Mouse (Mus musculus) heart, adult 11 months (tissue): ENCODE measurements at regions not wholly inside any gene's neighbourhood (a gene's known extent, or its start where the extent isn't known, plus 50 kb on each side); places are given as distances from the start of the nearest gene placed in this dataset.

Source experiments
- DNase-seq: peaks from one replicate; pipeline ENCODE4 v3.0.0; 2022

DNA sequence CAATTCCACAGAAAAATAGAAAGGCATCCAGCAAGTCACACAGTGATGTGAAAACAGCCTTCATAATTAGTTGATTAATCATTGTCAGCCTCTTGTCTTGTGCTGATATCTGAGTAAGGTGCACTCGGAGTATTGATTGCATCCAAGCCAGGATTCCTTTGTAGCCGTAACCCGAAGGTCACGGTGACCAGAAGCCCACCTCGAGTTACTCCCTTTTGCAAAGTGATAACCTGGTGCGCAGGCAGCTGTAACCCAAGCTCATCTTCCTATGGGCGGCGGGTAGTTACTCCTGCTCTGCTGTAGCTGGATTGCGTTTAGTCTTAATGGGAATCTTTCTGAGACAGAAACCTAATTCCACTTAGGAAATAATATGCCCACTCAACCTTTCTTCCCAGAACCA lies 107.0 kb downstream of the Qrsl1 start:
- peak; percentile 68 for DNase-seq

GRCm38 (mm10) chr10:43800077-43800476 lies 101.5 kb downstream of the Qrsl1 start:
- peak; percentile 2 for DNase-seq

DNA sequence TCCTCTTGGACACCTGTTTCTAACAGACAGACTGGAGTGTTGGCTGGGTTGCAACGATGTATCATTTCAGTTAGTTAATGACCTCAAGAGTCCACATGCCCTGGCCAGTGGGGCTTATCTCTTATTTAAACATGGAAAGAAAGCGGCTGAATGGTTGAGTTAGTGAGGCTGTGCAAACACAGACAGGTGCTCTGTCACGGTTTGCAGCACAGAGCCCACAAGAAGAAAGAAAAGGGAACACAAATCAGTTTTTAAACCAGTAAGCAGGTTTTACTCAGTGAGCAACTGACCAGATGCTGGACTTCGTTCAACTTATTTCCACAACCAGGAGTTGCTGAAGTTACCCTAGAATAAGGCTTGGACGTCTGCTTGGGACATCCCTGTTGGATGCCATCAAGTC lies 86.3 kb downstream of the Qrsl1 start:
- peak; percentile 66 for DNase-seq

DNA sequence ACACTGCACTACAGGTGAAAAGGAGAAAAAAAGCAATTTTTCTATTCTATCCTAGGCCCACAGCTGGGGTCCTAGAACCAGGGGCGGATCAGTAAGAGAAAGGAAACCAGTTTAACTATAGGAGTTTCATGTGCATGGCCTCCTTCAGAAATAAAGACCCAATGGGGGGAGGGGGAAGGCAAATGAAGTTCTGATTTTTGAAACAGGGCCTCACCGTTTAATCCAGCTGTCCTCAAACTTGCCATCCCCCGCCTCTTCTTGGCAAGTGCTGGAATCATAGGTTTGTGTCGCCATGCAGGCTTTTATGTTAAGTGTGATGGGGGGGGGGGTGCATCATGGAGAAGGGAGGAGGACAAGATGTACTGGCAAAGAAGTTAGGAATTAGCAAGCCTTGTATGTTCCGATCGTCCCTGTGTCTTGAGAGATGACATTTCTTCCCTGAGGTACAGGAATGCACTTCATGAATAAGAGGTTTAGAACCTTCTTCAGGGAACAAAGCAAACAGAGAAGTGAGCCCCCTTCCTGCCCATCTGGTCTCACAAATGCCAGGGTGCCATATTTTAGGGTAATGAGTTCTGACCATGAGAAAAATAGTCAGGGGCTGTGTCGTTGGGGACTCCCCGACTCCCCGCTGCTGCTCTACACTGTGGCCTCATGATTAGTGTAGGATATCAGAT lies 83.9 kb downstream of the Qrsl1 start:
- DNase-seq: peak; percentile 40

DNA sequence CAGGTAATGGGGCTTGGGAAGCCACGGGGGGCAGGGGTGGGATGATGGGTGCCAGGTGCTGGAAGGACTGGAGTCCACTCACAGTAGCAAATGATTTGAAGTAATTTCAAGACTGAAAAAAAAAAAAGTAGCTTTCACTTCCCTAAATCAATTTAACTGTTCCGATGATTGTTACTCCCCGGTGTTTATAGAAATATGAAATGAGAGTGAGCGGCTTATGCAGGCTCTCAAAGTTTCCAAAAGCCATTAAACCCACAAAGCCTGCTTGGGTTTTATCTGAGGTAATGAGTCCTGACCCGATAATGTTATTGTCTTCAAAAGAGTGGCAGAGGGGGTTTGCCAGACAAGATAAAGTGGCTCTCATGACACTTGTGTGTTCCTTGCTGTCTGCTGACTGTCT lies 82.9 kb downstream of the Qrsl1 start:
- DNase-seq: no peak

- DNase-seq: no peak
Observed at GRCm38 (mm10) chr10:43819434-43819833, 82.1 kb downstream of the Qrsl1 start.

- DNase-seq: peak; percentile 0
Observed at GRCm38 (mm10) chr10:43822615-43823014, 78.9 kb downstream of the Qrsl1 start.

- DNase-seq: no peak
Observed at GRCm38 (mm10) chr10:43824009-43824408, 77.5 kb downstream of the Qrsl1 start.
